Mouse (Mus musculus): Measurements from ENCODE around the gene Plekha7. TPM values are rescaled to one million over a fixed set of nuclear protein-coding genes. Genes with fewer than 3 reads are reported as not detected.
"Not testable (repeated sequence)": the region's sequence is repeated elsewhere in the genome, so short reads cannot be mapped to it uniquely, and the experiment has no call there.

Gene Plekha7
- total RNA-seq, 2 experiments from 2014 or later: 18.7 to 21.5 TPM

DNA sequence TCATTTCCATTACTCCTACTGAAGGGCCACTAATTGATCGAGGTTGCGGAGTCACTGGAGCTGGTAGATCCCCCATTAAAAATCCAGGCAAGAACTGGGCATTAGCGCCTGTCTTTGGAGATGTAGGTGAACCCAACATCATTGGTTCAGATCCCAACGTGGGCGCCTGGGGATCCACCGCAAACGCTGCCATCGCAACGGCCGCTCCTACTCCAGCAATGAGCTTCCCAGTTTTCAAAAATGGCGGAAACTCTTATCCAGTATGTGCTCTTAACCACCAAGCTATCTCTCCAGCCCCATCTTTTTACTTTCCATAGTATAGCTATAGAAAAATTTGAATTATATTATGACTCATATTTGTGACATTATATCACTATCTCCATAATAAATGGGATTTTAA is 223.8 kb downstream of the Plekha7 start, which contains the start of gene Gm4353:
TSS of gene Gm4353 (minus strand) at position 270 of the 400 bp plus-strand sequence.
- not testable (repeated sequence) for DNase-seq (ENCODE audit: low spot score in 2 of 2)

Other genes with a start within 250 kb of the Plekha7 start
- 1 to 10 TPM; 2.9 to 3.8 TPM for gene Gm4353, start 223.7 kb downstream of the Plekha7 start, total RNA-seq (2021)
- gene Rps13, start 25.8 kb upstream of the Plekha7 start, total RNA-seq (2021): 100 to 1,000 TPM; 203 to 223 TPM
- gene Pik3c2a, start 135.1 kb upstream of the Plekha7 start, total RNA-seq (2021): 10 to 100 TPM; 23.8 to 24.7 TPM
- 10 to 100 TPM; 17.3 to 23.8 TPM for gene Nucb2, start 196.0 kb upstream of the Plekha7 start, total RNA-seq (2021)

Measured in left cerebral cortex, adult 18-20 months (tissue).